In genomic region chr12:85879631-85880314, GRCm38 (mm10) we compare ENCODE assay signal across 8 mouse cellular contexts. TPM values are rescaled to one million over a fixed set of nuclear protein-coding genes. Genes with fewer than 3 reads are reported as not detected.
DNase-seq lines count a peak whose midpoint lies in the region; ATAC-seq lines count a peak whose summit lies in the region.

No protein-coding gene starts in this region.

- peak; percentile 6 for DNase-seq in embryo, embryonic 10 days (ENCODE audit: low spot score)
- no peak for DNase-seq in embryo, embryonic 10.5 days (ENCODE audit: low spot score)
- peak; percentile 38 for DNase-seq in urinary bladder, postnatal 14 days (ENCODE audit: low spot score)
- no peak for DNase-seq in urinary bladder, postnatal 10 days (ENCODE audit: low spot score)
- DNase-seq in layer of hippocampus, adult 9-10 months (ENCODE audit: low spot score) = peak; percentile 71
- DNase-seq in ovary, postnatal 14 days (ENCODE audit: low spot score) = peak; percentile 30
- DNase-seq in cerebellum, adult 18-20 months = no peak

- ATAC-seq in megakaryocyte-erythroid progenitor cell, adult 5-6 weeks (replicated peaks; ENCODE audit: low FRiP score, low TSS enrichment, poor library complexity, severe bottlenecking) = no peak

RNA-seq across cellular contexts. Expression of gene Ttll5, which starts 55.3 kb away (rescaled TPM):
- 31.2 and 32.1 TPM in 2 replicates for total RNA-seq in megakaryocyte-erythroid progenitor cell, adult 5-6 weeks (2014; fragmentation: Nextera tagmentation)
- 23.2 and 27.6 TPM in 2 replicates for total RNA-seq in megakaryocyte-erythroid progenitor cell, adult 5-6 weeks (2017)

RNA-seq across cellular contexts. Expression of gene Erg28, which starts 55.4 kb away (rescaled TPM):
- 61.2 and 68.7 TPM in 2 replicates for total RNA-seq in megakaryocyte-erythroid progenitor cell, adult 5-6 weeks (2014; fragmentation: Nextera tagmentation)
- 75.0 and 82.7 TPM in 2 replicates for total RNA-seq in megakaryocyte-erythroid progenitor cell, adult 5-6 weeks (2017)

Comparison
In these comparisons a context has a peak if more than half of its experiments do, and no peak if none do; other contexts are left out.
1. DNase-seq: peak in embryo, embryonic 10 days (single experiment), urinary bladder, postnatal 14 days (single experiment), layer of hippocampus, adult 9-10 months (single experiment) and ovary, postnatal 14 days (single experiment); none in embryo, embryonic 10.5 days (single experiment), urinary bladder, postnatal 10 days (single experiment) and cerebellum, adult 18-20 months (0 of 2).